Mouse (Mus musculus): ENCODE data around the gene Slc4a1. TPM values are rescaled to one million over a fixed set of nuclear protein-coding genes. Genes with fewer than 3 reads are reported as not detected.

Slc4a1 gene
- polyA plus RNA-seq, 1 experiment from 2014 or later, result 6.3 TPM

DNA sequence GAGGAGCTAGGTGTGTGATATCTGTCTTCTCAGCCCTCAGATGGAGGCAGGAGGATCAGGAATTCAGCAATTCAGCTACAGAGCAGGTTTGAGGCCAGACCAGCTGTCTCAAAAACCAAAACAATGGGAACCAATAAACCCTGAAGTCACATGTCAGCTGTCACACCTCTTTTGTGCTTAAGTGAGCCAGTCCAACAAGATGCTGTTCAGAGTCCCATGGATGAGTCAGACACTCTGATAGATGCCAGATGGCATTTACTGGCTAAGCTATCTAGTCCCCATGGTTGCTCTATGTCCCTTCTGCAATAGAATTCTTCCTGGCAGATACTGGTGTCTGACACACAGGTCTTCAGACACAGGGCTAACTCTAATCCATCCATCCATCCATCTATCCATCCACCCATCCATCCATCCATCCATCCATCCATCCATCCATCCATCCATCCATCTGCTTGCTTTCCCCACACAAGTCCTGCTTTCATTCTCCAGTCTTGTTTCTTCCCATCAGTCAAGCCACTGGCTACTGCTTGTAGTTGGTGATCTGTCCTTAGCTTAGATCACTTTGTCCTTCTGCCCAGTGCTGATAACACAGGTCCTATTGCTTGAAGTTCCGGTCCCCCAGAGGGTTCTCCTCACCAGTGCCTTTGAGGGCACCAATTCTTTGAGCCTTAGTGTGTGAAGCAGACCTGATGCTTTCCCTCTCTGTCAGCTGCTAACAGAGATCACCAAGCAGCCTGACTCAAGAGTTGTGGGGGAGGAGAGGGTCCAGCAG is 17.5 kb upstream of the Slc4a1 start:
- 88% methylated on average over 1 of the region's 1 CpGs for WGBS
- H3K9me3 ChIP-seq, result no peaks in the 10 kb centered on the region
- H3K4me3 ChIP-seq, result no peak overlapping the region
- ATAC-seq (ENCODE audit: insufficient number of reproducible peaks, insufficient read depth, low FRiP score, low TSS enrichment, low read depth), result no peak
- no peaks in the 10 kb centered on the region for H3K36me3 ChIP-seq
- H3K4me1 ChIP-seq, result no peaks in the 10 kb centered on the region
- H3K9ac ChIP-seq, result no peak overlapping the region
- no peak overlapping the region for H3K4me2 ChIP-seq
- H3K27ac ChIP-seq, result no peak overlapping the region
- no peaks in the 10 kb centered on the region for H3K27me3 ChIP-seq

DNA sequence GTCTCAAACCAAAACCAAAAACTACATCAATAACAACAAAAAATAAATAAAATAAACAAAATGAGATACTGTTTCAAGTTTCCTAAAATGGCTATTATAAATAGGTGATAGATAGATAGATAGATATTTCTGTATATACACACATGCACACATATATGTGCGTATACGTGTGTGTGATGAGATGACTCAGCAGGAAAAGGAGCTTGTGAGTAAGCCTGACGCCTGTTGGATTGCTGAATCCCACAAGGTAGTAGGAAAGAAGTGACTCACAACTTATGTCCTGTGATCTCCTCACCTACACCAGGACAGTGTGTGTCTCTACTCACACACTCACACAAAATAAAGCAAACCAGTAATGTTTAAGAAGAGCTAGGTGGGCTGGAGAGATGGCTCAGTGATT is 16.8 kb upstream of the Slc4a1 start:
- H3K9ac ChIP-seq, result no peak overlapping the region
- 89% methylated on average over 3 of the region's 3 CpGs for WGBS
- no peak for ATAC-seq (ENCODE audit: insufficient number of reproducible peaks, insufficient read depth, low FRiP score, low TSS enrichment, low read depth)
- H3K4me2 ChIP-seq, result no peak overlapping the region
- no peak overlapping the region for H3K27ac ChIP-seq
- no peaks in the 10 kb centered on the region for H3K9me3 ChIP-seq
- no peak overlapping the region for H3K4me3 ChIP-seq
- H3K27me3 ChIP-seq, result no peaks in the 10 kb centered on the region
- H3K36me3 ChIP-seq, result no peaks in the 10 kb centered on the region
- no peaks in the 10 kb centered on the region for H3K4me1 ChIP-seq

DNA sequence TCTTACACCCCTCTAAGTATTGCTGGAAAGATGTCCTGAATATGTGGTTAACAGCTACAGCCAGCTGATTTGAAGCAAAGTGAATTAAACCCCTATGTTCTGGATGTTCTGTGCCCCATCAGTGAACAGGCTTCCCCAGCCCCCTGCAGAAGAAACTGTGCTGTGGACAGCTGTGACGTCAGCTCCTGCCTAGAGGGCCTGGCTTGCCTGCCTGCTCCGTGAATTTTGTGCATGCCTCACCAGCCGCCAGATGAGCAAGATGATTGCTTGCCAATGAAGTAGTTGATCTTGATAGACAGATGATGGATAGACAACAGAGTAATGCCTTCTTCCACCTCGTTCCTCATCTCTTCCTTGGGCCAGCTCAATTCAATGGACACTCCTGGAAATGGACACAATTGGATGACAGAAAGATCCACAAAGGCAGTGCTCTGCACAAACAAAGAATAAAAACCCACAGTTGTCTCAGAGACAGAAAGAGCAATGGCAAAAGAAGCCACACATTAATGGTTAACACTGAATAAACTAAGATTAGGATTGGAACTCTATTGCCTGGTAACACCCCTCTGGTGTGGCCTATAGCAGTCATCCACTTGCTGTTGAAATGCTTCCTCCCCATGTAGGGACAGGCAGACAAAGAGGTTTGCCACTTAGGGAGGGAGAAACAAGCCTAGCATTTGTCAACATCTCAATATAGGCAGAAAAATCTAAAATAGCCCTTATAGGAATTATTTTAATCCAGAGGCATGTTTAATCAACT is 15.5 kb upstream of the Slc4a1 start:
- WGBS, result 29% methylated on average over 4 of the region's 4 CpGs

DNA sequence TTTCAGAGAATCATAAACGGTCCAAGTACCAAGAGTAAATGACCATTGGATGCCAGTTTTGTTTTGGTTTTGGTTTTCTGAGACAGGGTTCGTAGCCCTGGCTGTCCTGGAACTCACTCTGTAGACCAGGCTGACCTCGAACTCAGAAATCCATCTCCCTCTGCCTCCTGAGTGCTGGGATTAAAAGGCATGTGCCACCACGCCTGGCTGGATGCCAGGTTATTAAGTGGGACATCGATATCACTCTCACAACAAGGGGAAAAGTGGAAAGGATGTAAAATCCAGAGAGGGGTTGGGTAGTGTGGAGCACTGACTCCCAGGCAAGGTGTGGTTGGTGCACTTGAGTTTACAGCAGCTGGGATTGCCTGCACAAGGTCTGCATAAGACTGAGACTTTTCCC is 14.1 kb upstream of the Slc4a1 start:
- Histone ChIP-seq H3K9me3 (no peaks in the 10 kb centered on the region), H3K4me1 (peaks cover 14% of the 10 kb centered on the region), H3K4me2 (no peak overlapping the region), H3K9ac (no peak overlapping the region), H3K27me3 (peaks cover 22% of the 10 kb centered on the region), H3K36me3 (no peaks in the 10 kb centered on the region), H3K4me3 (no peak overlapping the region), H3K27ac (no peak overlapping the region)
- 70% methylated on average over 5 of the region's 5 CpGs for WGBS
- no peak for ATAC-seq (ENCODE audit: insufficient number of reproducible peaks, insufficient read depth, low FRiP score, low TSS enrichment, low read depth)

More for the DNA sequence above, 15.5 kb upstream of the Slc4a1 start:
- no peak overlapping the region for H3K4me2 ChIP-seq
- no peaks in the 10 kb centered on the region for H3K4me1 ChIP-seq
- no peak for ATAC-seq (ENCODE audit: insufficient number of reproducible peaks, insufficient read depth, low FRiP score, low TSS enrichment, low read depth)
- peaks cover 9% of the 10 kb centered on the region; the same call in 1 of the 2 replicates for H3K27me3 ChIP-seq
- 0 out of 2 replicates have a peak overlapping the region, but pooled peaks have one; percentile 37 for H3K9ac ChIP-seq
- no peaks in the 10 kb centered on the region for H3K9me3 ChIP-seq
- H3K36me3 ChIP-seq, result no peaks in the 10 kb centered on the region
- H3K4me3 ChIP-seq, result no peak overlapping the region
- H3K27ac ChIP-seq, result no peak overlapping the region

DNA sequence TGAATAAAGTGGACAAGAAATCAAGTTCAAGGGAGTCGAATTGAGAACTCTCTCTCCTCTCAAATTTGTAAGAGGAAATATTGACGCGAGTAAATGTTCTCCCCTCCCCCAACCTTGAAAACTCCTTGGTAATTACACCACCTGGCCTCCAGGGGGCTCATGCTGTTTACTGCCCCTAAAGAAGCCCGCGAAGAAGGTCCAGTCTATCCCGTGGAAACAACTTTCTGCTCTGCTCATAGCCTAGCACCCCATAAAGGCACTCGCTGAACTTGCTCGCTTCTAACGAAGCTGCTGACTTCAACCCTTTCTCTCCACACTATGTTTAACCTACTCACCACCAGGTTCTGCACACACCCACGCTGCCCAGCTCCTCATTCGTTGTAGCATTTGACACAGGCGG is 11.2 kb upstream of the Slc4a1 start:
- Histone ChIP-seq H3K4me2 (no peak overlapping the region), H3K36me3 (no peaks in the 10 kb centered on the region), H3K27me3 (peaks cover 44% of the 10 kb centered on the region), H3K9me3 (no peaks in the 10 kb centered on the region), H3K27ac (no peak overlapping the region), H3K4me1 (peaks cover 14% of the 10 kb centered on the region), H3K9ac (no peak overlapping the region), H3K4me3 (no peak overlapping the region)
- no peak for ATAC-seq (ENCODE audit: insufficient number of reproducible peaks, insufficient read depth, low FRiP score, low TSS enrichment, low read depth)
- 67% methylated on average over 12 of the region's 12 CpGs for WGBS

DNA sequence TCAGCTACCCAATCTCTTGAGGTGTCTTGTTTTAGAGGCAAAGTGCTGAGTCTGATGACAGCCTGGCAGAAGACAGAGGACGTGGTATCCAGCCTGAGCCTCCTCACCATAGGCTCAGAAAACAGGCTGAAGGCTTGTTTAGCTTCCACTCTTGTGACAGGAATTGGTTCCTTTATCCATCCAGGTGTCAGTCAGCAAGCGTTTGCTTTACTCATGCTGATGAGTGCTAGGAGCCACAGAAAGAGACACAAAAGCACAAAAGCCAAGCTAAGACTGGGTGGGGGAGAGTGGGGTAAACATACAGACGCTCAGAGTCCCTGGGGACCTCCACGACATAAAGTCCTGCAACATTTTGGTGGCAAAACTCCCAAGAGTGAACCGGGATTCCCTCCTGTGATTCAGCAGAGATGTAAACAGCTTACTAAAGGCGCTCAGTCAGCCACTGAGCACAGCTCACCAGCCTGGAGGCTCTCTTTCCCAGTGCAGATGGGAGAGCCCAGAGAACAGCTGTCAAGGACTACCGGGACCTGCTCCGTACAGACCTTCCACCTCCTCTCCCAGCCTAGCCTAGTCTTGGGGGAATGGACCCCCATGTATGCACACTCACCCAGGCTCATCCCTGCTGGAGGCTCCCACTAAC is 10.3 kb upstream of the Slc4a1 start:
- peaks cover 47% of the 10 kb centered on the region for H3K27me3 ChIP-seq
- 14% methylated on average over 8 of the region's 8 CpGs for whole genome bisulfite sequencing
- peak overlapping the region; percentile 46; the same call in 1 of the 2 replicates for H3K9ac ChIP-seq
- peaks cover 14% of the 10 kb centered on the region for H3K4me1 ChIP-seq
- H3K9me3 ChIP-seq, result no peaks in the 10 kb centered on the region
- peak overlapping the region; percentile 51 for H3K4me2 ChIP-seq
- no peaks in the 10 kb centered on the region for H3K36me3 ChIP-seq
- H3K27ac ChIP-seq, result 0 out of 2 replicates have a peak overlapping the region, but pooled peaks have one; percentile 17
- ATAC-seq (ENCODE audit: insufficient number of reproducible peaks, insufficient read depth, low FRiP score, low TSS enrichment, low read depth), result no peak
- 0 out of 2 replicates have a peak overlapping the region, but pooled peaks have one; percentile 18 for H3K4me3 ChIP-seq

DNA sequence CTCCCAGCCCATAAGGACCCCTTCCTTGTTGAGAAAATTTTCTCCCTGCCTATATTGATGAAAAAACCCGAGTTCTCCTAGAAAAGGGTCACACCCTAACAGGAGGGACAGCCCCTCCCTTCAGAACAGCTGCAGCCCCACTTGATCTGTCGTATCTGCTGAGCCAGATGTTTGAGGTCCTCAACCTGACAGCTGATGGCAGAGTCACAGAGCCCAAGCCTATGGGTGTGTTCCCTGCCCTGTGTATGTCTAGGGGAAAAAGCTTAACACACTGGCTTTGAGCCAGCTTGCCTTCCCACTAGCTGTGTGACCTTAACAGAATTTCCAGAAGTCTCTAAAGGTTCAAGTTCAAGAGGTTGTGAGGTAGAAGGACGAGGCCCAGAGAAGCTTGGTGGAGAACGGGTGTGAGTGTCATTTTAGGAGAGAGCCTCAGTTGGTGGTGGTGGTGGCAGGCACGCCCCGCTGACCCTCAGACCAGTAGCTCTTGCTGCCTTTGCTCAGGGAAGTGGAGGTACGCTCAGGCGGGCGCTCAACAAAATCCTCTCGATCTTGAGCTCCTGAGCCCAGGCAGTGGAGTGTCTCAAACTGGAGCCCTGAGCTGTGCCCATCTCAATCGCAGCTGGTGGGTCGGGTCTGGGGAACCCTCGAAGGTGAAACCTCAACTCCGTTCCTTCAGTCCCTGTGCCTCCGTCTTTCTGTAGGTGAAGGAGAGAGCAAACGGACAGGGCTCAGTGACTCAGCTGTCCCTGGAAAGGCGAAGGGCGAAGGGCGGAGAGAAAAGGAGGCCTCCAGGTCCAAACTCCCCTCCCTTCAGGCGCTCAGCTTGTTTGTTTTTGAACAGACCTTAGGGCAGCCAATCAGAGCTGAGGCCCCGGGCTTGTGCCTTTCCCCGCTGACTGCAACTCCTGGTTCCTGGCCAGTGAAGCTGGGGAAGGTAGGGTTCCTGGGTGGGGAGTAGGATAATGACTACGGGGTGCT is 9.5 kb upstream of the Slc4a1 start:
- 0 out of 2 replicates have a peak overlapping the region, but pooled peaks have one; percentile 17 for H3K27ac ChIP-seq
- ATAC-seq (ENCODE audit: insufficient number of reproducible peaks, insufficient read depth, low FRiP score, low TSS enrichment, low read depth), result 0 out of 2 replicates have a peak, but pooled peaks have one; percentile 26
- peak overlapping the region; percentile 18; the same call in 1 of the 2 replicates for H3K4me3 ChIP-seq
- peak overlapping the region; percentile 51 for H3K4me2 ChIP-seq
- H3K36me3 ChIP-seq, result no peaks in the 10 kb centered on the region
- 6% methylated on average over 23 of the region's 23 CpGs for WGBS
- no peaks in the 10 kb centered on the region for H3K9me3 ChIP-seq
- H3K9ac ChIP-seq, result peak overlapping the region; percentile 46; the same call in 1 of the 2 replicates
- H3K4me1 ChIP-seq, result peaks cover 14% of the 10 kb centered on the region
- H3K27me3 ChIP-seq, result peaks cover 47% of the 10 kb centered on the region

DNA sequence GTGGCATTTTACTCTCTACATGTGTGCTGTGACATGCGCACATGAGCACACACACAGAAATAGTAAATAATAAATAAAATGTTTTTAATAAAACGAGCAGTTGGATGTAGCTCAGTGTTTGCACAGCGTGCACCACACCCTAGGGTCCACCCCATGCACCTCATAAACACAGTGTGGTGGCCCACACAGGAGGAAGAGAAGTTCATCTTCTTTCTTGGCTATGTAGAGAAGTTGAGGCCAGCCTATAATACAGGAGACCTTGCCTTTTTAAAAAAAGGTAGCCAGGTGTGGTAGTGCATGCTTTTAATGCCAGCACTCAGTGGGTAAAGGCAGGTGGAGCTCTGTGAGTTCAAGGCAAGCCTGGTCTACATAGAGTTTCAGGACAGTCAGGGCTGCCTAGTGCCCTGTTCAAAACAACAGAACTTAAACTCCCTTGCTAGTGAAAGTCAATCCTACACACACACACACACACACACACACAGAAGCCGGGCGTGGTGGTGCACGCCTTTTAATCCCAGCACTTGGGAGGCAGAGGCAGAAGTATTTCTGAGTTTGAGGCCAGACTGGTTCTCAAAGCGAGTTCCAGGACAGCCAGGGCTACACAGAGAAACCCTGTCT is 8.2 kb upstream of the Slc4a1 start:
- Histone ChIP-seq H3K4me3 (no peak overlapping the region), H3K27me3 (peaks cover 47% of the 10 kb centered on the region), H3K9me3 (no peaks in the 10 kb centered on the region), H3K9ac (no peak overlapping the region), H3K4me1 (peaks cover 14% of the 10 kb centered on the region), H3K4me2 (no peak overlapping the region), H3K36me3 (no peaks in the 10 kb centered on the region), H3K27ac (no peak overlapping the region)
- 73% methylated on average over 7 of the region's 7 CpGs for WGBS
- ATAC-seq (ENCODE audit: insufficient number of reproducible peaks, insufficient read depth, low FRiP score, low TSS enrichment, low read depth), result no peak

DNA sequence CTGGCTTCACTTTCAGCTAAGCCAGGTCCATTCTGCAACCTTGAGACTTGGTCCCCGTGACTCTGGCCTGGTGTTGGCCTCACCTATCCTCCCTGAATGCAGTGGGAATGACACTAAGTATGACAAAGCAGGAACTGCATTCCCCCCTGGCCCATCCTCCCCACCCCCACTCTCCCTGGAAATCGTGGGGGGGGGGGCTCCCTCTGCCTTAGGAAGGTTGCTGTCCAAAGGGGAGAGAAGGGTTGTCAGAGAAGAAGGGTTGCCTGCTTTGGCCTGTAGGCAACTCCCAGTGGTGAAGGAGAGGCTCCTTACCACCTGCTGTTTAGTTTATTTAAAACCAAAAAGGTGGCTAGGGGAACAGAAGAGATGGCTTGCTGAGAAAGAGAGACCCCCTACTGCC is 7.6 kb upstream of the Slc4a1 start:
- Histone ChIP-seq H3K9me3 (no peaks in the 10 kb centered on the region), H3K4me2 (no peak overlapping the region), H3K4me1 (peaks cover 14% of the 10 kb centered on the region), H3K36me3 (no peaks in the 10 kb centered on the region), H3K27me3 (peaks cover 47% of the 10 kb centered on the region), H3K27ac (no peak overlapping the region), H3K9ac (no peak overlapping the region), H3K4me3 (no peak overlapping the region)
- WGBS, result 25% methylated on average over 2 of the region's 2 CpGs
- no peak for ATAC-seq (ENCODE audit: insufficient number of reproducible peaks, insufficient read depth, low FRiP score, low TSS enrichment, low read depth)

DNA sequence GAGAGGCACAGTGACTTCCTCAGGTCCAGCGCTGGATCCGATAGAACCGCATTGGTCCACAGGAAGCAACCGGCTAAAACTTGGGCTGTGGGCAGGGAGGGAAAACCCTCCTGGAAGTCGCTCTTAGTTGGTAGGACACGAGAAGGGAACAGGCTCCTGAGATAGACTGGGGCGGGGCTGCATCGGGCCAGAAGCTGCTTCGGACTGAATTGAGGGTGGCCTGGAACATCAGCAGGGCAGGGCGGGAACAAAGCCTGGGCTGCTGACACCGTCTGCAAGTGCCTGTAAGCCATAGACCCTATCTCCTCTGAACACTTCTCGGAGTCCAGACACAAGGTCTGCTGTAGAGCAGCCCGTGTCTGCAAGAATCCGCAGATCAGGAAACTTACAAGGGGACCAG is 6.9 kb upstream of the Slc4a1 start:
- ATAC-seq (ENCODE audit: insufficient number of reproducible peaks, insufficient read depth, low FRiP score, low TSS enrichment, low read depth), result no peak
- WGBS, result 39% methylated on average over 14 of the region's 14 CpGs
- H3K4me3 ChIP-seq, result no peak overlapping the region

More for the DNA sequence above, 6.9 kb upstream of the Slc4a1 start:
- Histone ChIP-seq H3K4me2 (no peak overlapping the region), H3K9me3 (no peaks in the 10 kb centered on the region), H3K27me3 (peaks cover 47% of the 10 kb centered on the region), H3K9ac (no peak overlapping the region), H3K27ac (no peak overlapping the region), H3K4me1 (peaks cover 14% of the 10 kb centered on the region), H3K36me3 (no peaks in the 10 kb centered on the region)

Data from embryonic facial prominence, embryonic 13.5 days (tissue).